Mouse (Mus musculus) bone marrow macrophage, adult 2 months (primary cell): Measurements from ENCODE around the gene 4933424G06Rik. TPM values are rescaled to one million over a fixed set of nuclear protein-coding genes. Genes with fewer than 3 reads are reported as not detected.

Source experiments
- H3K27ac ChIP-seq: 2 replicates; pipeline ENCODE4 v1.5.1; 2012; ENCODE audit warnings: low read depth, low read length; ENCODE audit not compliant: insufficient read depth
- H3K4me1 ChIP-seq: 2 replicates; pipeline ENCODE4 v1.6.1; 2012; ENCODE audit warnings: low read length; ENCODE audit not compliant: control insufficient read depth, insufficient read depth
- H3K4me3 ChIP-seq: 2 replicates; pipeline ENCODE4 v1.5.1; 2012; ENCODE audit warnings: mild to moderate bottlenecking, low read length, moderate library complexity; ENCODE audit not compliant: insufficient read depth
- CTCF ChIP-seq: IDR thresholded peaks from 2 replicates; pipeline ENCODE4 v1.5.1; 2012; ENCODE audit warnings: low read depth, mild to moderate bottlenecking, low read length, moderate library complexity
- POLR2A ChIP-seq: IDR thresholded peaks from 2 replicates; pipeline ENCODE4 v1.6.1; 2012; ENCODE audit warnings: mild to moderate bottlenecking, low read depth, low read length, borderline replicate concordance
- polyA plus RNA-seq: library from polyadenylated mRNA; stranded (reverse); fragments of >200 nt; gene quantifications from 2 replicates; pipeline ENCODE4 v1.2.4, GENCODE M21; 2012; ENCODE audit not compliant: missing spikeins, insufficient read depth, insufficient read length

4933424G06Rik gene
- polyA plus RNA-seq, 1 experiment, result not detected

DNA sequence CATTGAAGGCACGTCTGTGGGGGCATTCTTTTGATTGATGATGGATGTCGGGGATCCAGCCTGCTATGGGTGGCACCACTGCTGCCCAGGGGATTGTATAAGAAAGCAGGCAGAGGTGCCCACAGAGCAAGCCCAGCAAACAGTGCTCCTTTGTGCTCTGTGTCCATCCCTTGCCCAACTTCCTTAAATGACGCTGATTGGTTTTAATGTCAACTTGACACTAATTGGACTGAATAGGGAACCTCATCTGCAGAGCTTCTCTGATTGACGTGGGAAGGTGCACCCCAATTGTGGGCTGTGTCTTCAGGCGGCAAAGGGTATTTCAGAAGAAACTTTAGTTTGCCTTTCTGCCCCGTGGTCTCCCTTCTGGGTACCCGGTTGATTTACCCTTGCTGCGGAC lies 79.5 kb downstream of the 4933424G06Rik start:
- no peak overlapping the region for H3K4me3 ChIP-seq
- no peak for TF ChIP-seq POLR2A
- no peak for TF ChIP-seq CTCF
- peaks cover 7% of the 10 kb centered on the region for H3K4me1 ChIP-seq
- no peak overlapping the region for H3K27ac ChIP-seq

DNA sequence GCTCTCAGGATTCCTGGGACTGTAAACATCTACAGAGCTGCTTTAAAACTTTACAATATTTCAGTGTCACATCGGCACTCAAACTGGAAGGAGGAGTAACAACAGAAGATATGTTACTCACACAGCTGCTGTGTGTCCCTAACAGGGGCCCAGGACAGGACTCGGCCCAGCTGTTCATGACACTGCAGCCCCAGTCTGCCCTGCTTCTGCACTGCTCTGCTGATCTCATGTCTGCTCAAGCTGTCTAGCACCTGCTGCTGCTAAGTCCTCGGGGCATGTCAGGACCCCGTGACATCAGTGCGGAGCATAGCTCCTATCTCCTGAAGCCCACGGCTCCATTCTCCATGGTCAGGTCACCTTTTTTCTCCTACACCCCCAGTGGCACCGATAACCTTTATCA lies 86.8 kb downstream of the 4933424G06Rik start:
- H3K4me3 ChIP-seq, result no peak overlapping the region
- TF ChIP-seq CTCF, result no peak
- TF ChIP-seq POLR2A, result no peak
- H3K4me1 ChIP-seq, result no peaks in the 10 kb centered on the region
- no peak overlapping the region for H3K27ac ChIP-seq

DNA sequence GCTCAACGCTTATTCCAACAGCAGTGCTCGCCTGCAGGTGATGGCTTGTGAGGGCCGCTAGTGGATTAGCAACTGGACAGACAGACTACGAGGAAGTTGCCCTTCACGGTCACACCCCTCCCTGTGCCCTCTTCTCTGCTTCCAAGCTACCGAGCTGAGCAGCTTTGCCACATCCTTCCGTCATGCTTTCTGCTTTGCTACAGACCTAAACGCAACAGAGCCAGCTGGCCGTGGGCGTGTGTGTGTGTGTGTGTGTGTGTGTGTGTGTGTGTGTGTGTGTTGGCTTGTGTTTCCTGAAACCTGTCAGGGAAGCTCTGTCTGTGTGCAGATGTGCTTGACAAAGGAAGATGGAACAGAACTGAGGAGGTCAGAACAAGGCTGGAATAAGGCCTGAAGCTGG lies 87.5 kb downstream of the 4933424G06Rik start:
- Histone ChIP-seq H3K27ac (no peak overlapping the region), H3K4me3 (no peak overlapping the region), H3K4me1 (no peaks in the 10 kb centered on the region)
- no peak for TF ChIP-seq POLR2A
- TF ChIP-seq CTCF, result no peak

DNA sequence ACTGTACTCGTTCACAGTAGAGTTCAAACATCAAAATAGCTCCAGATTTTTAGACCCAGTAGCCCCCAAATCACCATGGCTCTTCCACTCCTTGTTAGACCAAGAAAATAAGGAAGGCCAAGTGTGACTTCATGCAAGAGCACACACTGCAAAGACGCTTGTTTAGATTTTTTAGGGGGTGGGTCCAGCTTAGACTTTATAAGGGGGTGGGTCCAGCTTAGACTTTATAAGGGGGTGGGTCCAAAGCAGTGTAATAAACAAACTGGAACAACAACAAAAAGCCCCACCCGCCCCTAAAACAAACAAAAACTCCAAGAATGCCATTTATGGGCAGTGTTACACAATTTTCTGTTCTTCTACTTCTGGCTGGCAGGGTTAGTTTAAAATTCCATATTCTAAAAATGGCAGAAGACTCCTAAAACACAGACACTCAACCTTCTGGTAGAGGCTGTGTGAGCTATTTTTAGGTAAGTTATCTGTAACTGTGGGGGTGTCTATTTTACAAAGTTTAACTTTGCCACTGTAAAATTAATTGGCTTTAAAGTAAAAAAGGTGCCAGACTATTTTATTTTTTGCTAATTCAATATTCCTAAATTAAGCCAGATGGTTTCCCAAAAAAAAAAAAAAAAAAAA lies 90.5 kb downstream of the 4933424G06Rik start:
- TF ChIP-seq CTCF (no peak), POLR2A (no peak)
- Histone ChIP-seq H3K4me1 (no peaks in the 10 kb centered on the region), H3K27ac (no peak overlapping the region), H3K4me3 (no peak overlapping the region)

DNA sequence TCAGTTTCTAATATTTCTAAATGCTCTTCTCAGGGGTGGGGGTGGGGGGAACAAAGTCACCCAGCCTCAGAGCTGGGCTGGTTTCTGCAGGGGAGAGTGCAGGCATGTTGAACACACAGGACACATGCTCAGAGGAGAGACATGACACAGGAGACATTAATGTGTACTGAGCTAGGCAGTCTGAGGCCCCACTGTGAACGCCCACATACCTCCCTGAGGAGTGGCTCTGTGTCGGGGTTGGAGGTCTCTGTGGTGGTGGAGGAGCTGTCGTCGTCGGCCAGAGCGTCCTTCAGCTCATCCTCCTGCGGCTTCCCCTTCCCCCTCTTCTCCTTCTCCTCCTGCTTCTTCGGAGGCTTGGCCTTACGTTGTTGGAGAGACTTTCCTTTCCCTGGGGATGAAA lies 94.3 kb downstream of the 4933424G06Rik start:
- Histone ChIP-seq H3K4me3 (no peak overlapping the region), H3K4me1 (no peaks in the 10 kb centered on the region), H3K27ac (no peak overlapping the region)
- TF ChIP-seq CTCF, result no peak

DNA sequence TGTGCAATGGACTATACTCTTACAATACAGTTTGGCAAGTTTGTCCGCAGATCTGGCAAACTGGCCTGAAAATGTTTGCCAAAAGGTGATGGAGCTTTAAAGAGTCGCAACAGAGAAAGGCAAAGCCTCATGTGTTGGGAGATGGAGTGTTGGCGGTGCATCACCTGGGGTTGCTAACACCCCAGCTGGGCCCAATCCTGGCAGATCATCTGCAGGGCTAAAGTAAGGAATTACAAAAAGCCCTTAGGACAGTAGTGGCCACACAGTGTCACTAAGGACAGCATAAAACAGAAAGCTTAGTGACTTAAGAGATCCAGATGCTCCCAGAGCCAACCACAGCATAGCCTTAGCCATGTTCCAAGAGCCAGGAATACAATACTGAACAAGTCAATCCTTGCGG lies 94.9 kb downstream of the 4933424G06Rik start:
- Histone ChIP-seq H3K4me1 (no peaks in the 10 kb centered on the region), H3K27ac (no peak overlapping the region), H3K4me3 (no peak overlapping the region)
- TF ChIP-seq CTCF, result no peak
- no peak for TF ChIP-seq POLR2A

DNA sequence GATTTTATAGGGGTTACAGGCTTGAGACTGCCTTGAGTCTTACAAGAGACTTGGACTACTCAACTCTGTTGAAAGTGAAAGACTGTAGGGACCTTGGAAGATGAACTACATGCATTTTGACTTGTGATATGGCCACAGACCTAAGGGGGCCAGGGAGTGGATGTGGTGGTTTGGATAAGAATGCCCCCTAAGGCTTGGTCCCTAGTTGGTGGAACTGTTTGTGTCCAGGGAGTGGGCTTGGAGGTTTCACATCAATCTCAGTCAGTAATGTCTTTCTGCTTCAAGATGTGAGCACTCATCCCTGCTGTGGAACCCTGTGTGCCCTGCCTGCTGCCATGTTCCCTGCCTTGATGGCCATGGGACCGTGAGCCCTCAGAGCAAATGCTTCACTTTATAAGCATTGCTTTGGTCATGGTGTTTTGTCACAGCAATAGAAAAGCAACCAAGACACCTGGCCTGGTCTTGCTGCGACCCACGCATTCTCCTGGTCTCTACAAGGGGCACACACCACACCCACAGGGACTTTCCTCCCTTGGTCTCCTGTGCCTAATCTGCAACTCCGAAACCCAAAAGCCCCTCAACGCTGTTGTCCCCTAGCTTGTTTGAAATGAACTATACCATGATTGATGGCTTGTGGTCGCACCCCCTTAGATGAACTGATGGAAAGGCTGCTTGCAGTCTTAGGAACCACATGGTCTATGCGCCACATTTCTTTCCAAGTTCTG lies 96.4 kb downstream of the 4933424G06Rik start:
- no peak overlapping the region for H3K27ac ChIP-seq
- no peaks in the 10 kb centered on the region for H3K4me1 ChIP-seq
- H3K4me3 ChIP-seq, result no peak overlapping the region
- TF ChIP-seq CTCF (no peak), POLR2A (no peak)

DNA sequence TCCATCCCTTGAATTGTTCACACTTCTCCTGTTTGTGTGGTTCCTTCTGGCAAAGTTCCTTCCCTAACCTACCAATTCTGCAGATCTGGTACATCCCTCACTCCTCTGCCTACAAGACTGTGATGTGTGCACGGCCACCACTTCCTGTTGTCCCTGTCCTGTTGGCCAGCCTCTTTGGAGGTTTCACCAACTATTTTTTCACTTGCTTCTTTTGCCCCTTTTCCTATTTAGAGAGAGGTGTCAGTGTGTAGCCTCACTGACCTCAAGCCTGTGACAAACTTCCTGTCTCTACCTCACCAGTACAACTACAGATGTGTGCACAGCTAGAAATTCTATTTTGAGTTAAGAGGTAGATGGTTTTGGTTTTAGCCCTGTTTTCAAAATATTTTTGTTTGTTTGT lies 97.1 kb downstream of the 4933424G06Rik start:
- no peak for TF ChIP-seq CTCF
- TF ChIP-seq POLR2A, result no peak
- no peaks in the 10 kb centered on the region for H3K4me1 ChIP-seq
- no peak overlapping the region for H3K27ac ChIP-seq
- no peak overlapping the region for H3K4me3 ChIP-seq

Other genes with a start within 250 kb of the 4933424G06Rik start
- gene Cnnm4, start 238.5 kb upstream of the 4933424G06Rik start, polyA plus RNA-seq, result 7.3 and 8.5 TPM in 2 replicates
- gene Cnnm3, start 198.3 kb upstream of the 4933424G06Rik start, polyA plus RNA-seq, result 19.9 and 22.9 TPM in 2 replicates
- 5.5 and 7.6 TPM in 2 replicates for gene Ankrd23, start 173.3 kb upstream of the 4933424G06Rik start, polyA plus RNA-seq
- 1.5 and 3.5 TPM in 2 replicates for gene Gm42417, start 170.7 kb upstream of the 4933424G06Rik start, polyA plus RNA-seq
- 6.2 and 6.8 TPM in 2 replicates for gene Ankrd39, start 162.7 kb upstream of the 4933424G06Rik start, polyA plus RNA-seq
- gene Sema4c, start 151.8 kb upstream of the 4933424G06Rik start, polyA plus RNA-seq, result 1.3 and 2.4 TPM in 2 replicates
- gene Fam178b, start 27.0 kb upstream of the 4933424G06Rik start, polyA plus RNA-seq, result not detected in 2 replicates
- gene Cox5b, start 18.7 kb upstream of the 4933424G06Rik start, polyA plus RNA-seq, result 491 and 523 TPM in 2 replicates
- 41.9 and 43.7 TPM in 2 replicates for gene Actr1b, start 4.3 kb downstream of the 4933424G06Rik start, polyA plus RNA-seq
- not detected in 2 replicates for gene Zap70, start 51.6 kb downstream of the 4933424G06Rik start, polyA plus RNA-seq
- 32.0 and 38.3 TPM in 2 replicates for gene Tmem131, start 233.5 kb downstream of the 4933424G06Rik start, polyA plus RNA-seq